ENCODE assay signal across 31 mouse cellular contexts in genomic region chr7:117686997-117687302, GRCm38 (mm10).
A peak's percentile ranks its signal among the peaks of the same experiment; 100 is the strongest.
DNase-seq lines count a peak whose midpoint lies in the region; ATAC-seq and TF ChIP-seq lines count a peak whose summit lies in the region.
"Had no signal": no experiment of that assay in that cellular context is flagged by ENCODE, and none has a peak within 500 bp of the region (broad histone marks: within the 10 kb centered on the region; RNA-seq: fewer than 3 reads in every experiment).

No protein-coding gene starts in this region.

- no peaks in the 10 kb centered on the region for H3K36me3 ChIP-seq in forebrain, embryonic 10.5 days (replicated peaks)
- no peaks in the 10 kb centered on the region for H3K36me3 ChIP-seq in forebrain, postnatal 0 days (ENCODE audit: insufficient read depth)
- H3K36me3 ChIP-seq in hindbrain, embryonic 12.5 days: no peaks in the 10 kb centered on the region
- no peaks in the 10 kb centered on the region for H3K36me3 ChIP-seq in hindbrain, embryonic 16.5 days (ENCODE audit: control insufficient read depth, insufficient read depth, low read length)
- no peaks in the 10 kb centered on the region for H3K36me3 ChIP-seq in neural tube, embryonic 12.5 days
- no peaks in the 10 kb centered on the region for H3K36me3 ChIP-seq in neural tube, embryonic 15.5 days
- H3K36me3 ChIP-seq: G1E; heart, embryonic 12.5 days; hindbrain, embryonic 13.5 days; kidney, embryonic 15.5 days had no signal

- H3K27ac ChIP-seq in forebrain, embryonic 10.5 days: peak overlapping the region; percentile 81
- H3K27ac ChIP-seq in forebrain, postnatal 0 days (ENCODE audit: low read depth, low read length): no peak overlapping the region
- H3K27ac ChIP-seq in hindbrain, embryonic 12.5 days: peak overlapping the region; percentile 26; the same call in 1 of the 2 replicates
- H3K27ac ChIP-seq in hindbrain, embryonic 16.5 days (ENCODE audit: low read depth, low read length): no peak overlapping the region
- H3K27ac ChIP-seq in neural tube, embryonic 12.5 days: no peak overlapping the region
- H3K27ac ChIP-seq in neural tube, embryonic 15.5 days (replicated peaks): no peak overlapping the region
- H3K27ac ChIP-seq: gastrocnemius, adult 2 months; kidney, embryonic 15.5 days; liver, embryonic 14.5 days; macrophage; stomach, postnatal 0 days had no signal

- peaks cover 48% of the 10 kb centered on the region for H3K4me1 ChIP-seq in forebrain, embryonic 10.5 days
- 0 out of 2 replicates have a peak, but pooled peaks cover 2% of the 10 kb centered on the region for H3K4me1 ChIP-seq in forebrain, postnatal 0 days (ENCODE audit: insufficient read depth)
- H3K4me1 ChIP-seq in hindbrain, embryonic 12.5 days: peaks cover 17% of the 10 kb centered on the region
- H3K4me1 ChIP-seq in hindbrain, embryonic 16.5 days (ENCODE audit: control insufficient read depth, insufficient read depth, low read depth, low read length): no peaks in the 10 kb centered on the region; the same call in 1 of the 2 replicates
- peaks cover 11% of the 10 kb centered on the region; the same call in 1 of the 2 replicates for H3K4me1 ChIP-seq in neural tube, embryonic 12.5 days
- H3K4me1 ChIP-seq in neural tube, embryonic 15.5 days: peaks cover 11% of the 10 kb centered on the region; the same call in 1 of the 2 replicates
- H3K4me1 ChIP-seq: kidney, embryonic 15.5 days had no signal

- H3K9me3 ChIP-seq in forebrain, embryonic 10.5 days: no peaks in the 10 kb centered on the region
- H3K9me3 ChIP-seq in forebrain, postnatal 0 days (ENCODE audit: low read length): no peaks in the 10 kb centered on the region
- no peaks in the 10 kb centered on the region for H3K9me3 ChIP-seq in hindbrain, embryonic 12.5 days (replicated peaks)
- no peaks in the 10 kb centered on the region for H3K9me3 ChIP-seq in hindbrain, embryonic 16.5 days (ENCODE audit: control insufficient read depth, low read length)
- no peaks in the 10 kb centered on the region for H3K9me3 ChIP-seq in neural tube, embryonic 12.5 days
- H3K9me3 ChIP-seq in neural tube, embryonic 15.5 days (replicated peaks): no peaks in the 10 kb centered on the region
- H3K9me3 ChIP-seq: heart, embryonic 12.5 days; hindbrain, embryonic 13.5 days; kidney, embryonic 15.5 days had no signal

- no peak overlapping the region for H3K4me2 ChIP-seq in forebrain, postnatal 0 days (ENCODE audit: low read depth)
- H3K4me2 ChIP-seq in hindbrain, embryonic 12.5 days (replicated peaks): no peak overlapping the region
- no peak overlapping the region for H3K4me2 ChIP-seq in hindbrain, embryonic 16.5 days (ENCODE audit: low read length)
- no peak overlapping the region for H3K4me2 ChIP-seq in neural tube, embryonic 12.5 days (replicated peaks)
- H3K4me2 ChIP-seq in neural tube, embryonic 15.5 days: no peak overlapping the region
- H3K4me2 ChIP-seq: heart, embryonic 12.5 days; hindbrain, embryonic 13.5 days; kidney, embryonic 15.5 days had no signal

- WGBS in forebrain, embryonic 10.5 days: 61% methylated on average over 3 of the region's 3 CpGs
- 23% methylated on average over 3 of the region's 3 CpGs for WGBS in forebrain, postnatal 0 days
- WGBS in hindbrain, embryonic 12.5 days: 54% methylated on average over 3 of the region's 3 CpGs
- WGBS in hindbrain, embryonic 16.5 days: 30% methylated on average over 3 of the region's 3 CpGs
- WGBS in neural tube, embryonic 12.5 days: 47% methylated on average over 3 of the region's 3 CpGs
- 36% methylated on average over 3 of the region's 3 CpGs for WGBS in neural tube, embryonic 15.5 days

- no peak for DNase-seq in forebrain, embryonic 10.5 days (ENCODE audit: extremely low spot score, low spot score)
- DNase-seq in forebrain, postnatal 0 days: no peak
- DNase-seq in urinary bladder, adult 18-20 months (ENCODE audit: low spot score in 2 of 2): no peak
- DNase-seq in right cerebral cortex, postnatal 25 days: no peak
- DNase-seq: adrenal gland, postnatal 10 days; cerebellum, adult 8-10 months; cerebellum, postnatal 25 days; gastrocnemius, adult 2 months; gastrocnemius, postnatal 36 days; heart, adult 18-20 months; heart, postnatal 14 days; kidney, adult 18-20 months; kidney, postnatal 25 days; lung, adult 2 months; lung, postnatal 10 days; right cerebral cortex, adult 18-20 months; right cerebral cortex, postnatal 4 days; thymus, adult 18-20 months; thymus, postnatal 25 days had no signal

- ATAC-seq in forebrain, postnatal 0 days: no peak
- ATAC-seq in hindbrain, embryonic 12.5 days (ENCODE audit: low FRiP score): no peak
- no peak for ATAC-seq in hindbrain, embryonic 16.5 days
- peak; percentile 45; the same call in 1 of the 2 replicates for ATAC-seq in neural tube, embryonic 12.5 days (ENCODE audit: low FRiP score, low read depth)
- ATAC-seq in neural tube, embryonic 15.5 days (ENCODE audit: low FRiP score): no peak
- ATAC-seq: Patski had no signal

- no peaks in the 10 kb centered on the region for H3K27me3 ChIP-seq in forebrain, embryonic 10.5 days (ENCODE audit: poor library complexity, severe bottlenecking)
- no peaks in the 10 kb centered on the region for H3K27me3 ChIP-seq in forebrain, postnatal 0 days (ENCODE audit: insufficient read depth, low read length)
- H3K27me3 ChIP-seq in hindbrain, embryonic 12.5 days: peaks cover 3% of the 10 kb centered on the region; the same call in 1 of the 2 replicates
- H3K27me3 ChIP-seq in hindbrain, embryonic 16.5 days (replicated peaks; ENCODE audit: control insufficient read depth, insufficient read depth, low read length): no peaks in the 10 kb centered on the region
- H3K27me3 ChIP-seq in neural tube, embryonic 12.5 days (replicated peaks): no peaks in the 10 kb centered on the region
- H3K27me3 ChIP-seq in neural tube, embryonic 15.5 days (replicated peaks): no peaks in the 10 kb centered on the region
- H3K27me3 ChIP-seq: kidney, embryonic 15.5 days; Patski had no signal

- no peak overlapping the region for H3K9ac ChIP-seq in forebrain, postnatal 0 days
- H3K9ac ChIP-seq in hindbrain, embryonic 12.5 days: no peak overlapping the region
- no peak overlapping the region for H3K9ac ChIP-seq in hindbrain, embryonic 16.5 days (ENCODE audit: low read depth, low read length)
- no peak overlapping the region for H3K9ac ChIP-seq in neural tube, embryonic 12.5 days
- H3K9ac ChIP-seq in neural tube, embryonic 15.5 days (replicated peaks): no peak overlapping the region
- H3K9ac ChIP-seq: heart, embryonic 12.5 days; hindbrain, embryonic 13.5 days; kidney, embryonic 15.5 days; liver, embryonic 14.5 days had no signal

- H3K4me3 ChIP-seq in forebrain, embryonic 10.5 days: no peak overlapping the region
- no peak overlapping the region for H3K4me3 ChIP-seq in forebrain, postnatal 0 days (ENCODE audit: low read depth, low read length)
- no peak overlapping the region for H3K4me3 ChIP-seq in hindbrain, embryonic 12.5 days
- no peak overlapping the region for H3K4me3 ChIP-seq in hindbrain, embryonic 16.5 days (ENCODE audit: low read length)
- no peak overlapping the region for H3K4me3 ChIP-seq in neural tube, embryonic 12.5 days
- no peak overlapping the region for H3K4me3 ChIP-seq in neural tube, embryonic 15.5 days (replicated peaks)
- H3K4me3 ChIP-seq: gastrocnemius, adult 2 months; heart, embryonic 12.5 days; hindbrain, embryonic 13.5 days; kidney, embryonic 15.5 days had no signal

- TF ChIP-seq CTCF in forebrain, postnatal 0 days (IDR thresholded peaks at IDR 0.05; ENCODE audit: low read depth): no peak

Comparison
In these comparisons a context has a peak if more than half of its experiments do, and no peak if none do; other contexts are left out.
1. H3K27ac ChIP-seq: peak in forebrain, embryonic 10.5 days (single experiment) and hindbrain, embryonic 12.5 days (single experiment); none in forebrain, postnatal 0 days (single experiment), hindbrain, embryonic 16.5 days (single experiment), neural tube, embryonic 12.5 days (single experiment) and neural tube, embryonic 15.5 days (single experiment).